ENCODE assay signal across 23 mouse cellular contexts in genomic region chr3:30876709-30877108, GRCm38 (mm10).
"Had no signal": no experiment of that assay in that cellular context is flagged by ENCODE, and none has a peak within 500 bp of the region (broad histone marks: within the 10 kb centered on the region; RNA-seq: fewer than 3 reads in every experiment).

No protein-coding gene starts in this region.

- H3K9me3 ChIP-seq: limb, embryonic 12.5 days; limb, embryonic 15.5 days; megakaryocyte, embryonic 14.5 days; midbrain, embryonic 10.5 days; midbrain, embryonic 13.5 days; neural tube, embryonic 12.5 days; stomach, embryonic 15.5 days had no signal

- H3K4me2 ChIP-seq: limb, embryonic 12.5 days; limb, embryonic 15.5 days; liver, embryonic 11.5 days; lung, embryonic 14.5 days; midbrain, embryonic 13.5 days; neural tube, embryonic 12.5 days; stomach, embryonic 15.5 days had no signal

- H3K4me3 ChIP-seq: limb, embryonic 12.5 days; limb, embryonic 15.5 days; megakaryocyte, embryonic 14.5 days; midbrain, embryonic 10.5 days; midbrain, embryonic 13.5 days; neural tube, embryonic 12.5 days; stomach, embryonic 15.5 days had no signal

- H3K4me1 ChIP-seq: limb, embryonic 12.5 days; limb, embryonic 15.5 days; megakaryocyte, embryonic 14.5 days; midbrain, embryonic 10.5 days; midbrain, embryonic 13.5 days; neural tube, embryonic 12.5 days; stomach, embryonic 15.5 days had no signal

- ATAC-seq: liver, postnatal 0 days; lung, postnatal 0 days; midbrain, embryonic 13.5 days; midbrain, embryonic 16.5 days had no signal

- H3K36me3 ChIP-seq: limb, embryonic 12.5 days; limb, embryonic 15.5 days; midbrain, embryonic 10.5 days; midbrain, embryonic 13.5 days; neural tube, embryonic 12.5 days; stomach, embryonic 15.5 days had no signal

- H3K27me3 ChIP-seq: limb, embryonic 12.5 days; limb, embryonic 15.5 days; midbrain, embryonic 13.5 days; neural tube, embryonic 12.5 days; stomach, embryonic 15.5 days had no signal

- DNase-seq: kidney, adult 2 months; kidney, postnatal 25 days; left cerebral cortex, postnatal 4 days; liver, postnatal 0 days; lung, embryonic 14.5 days; retina, postnatal 1 day; right cerebral cortex, postnatal 25 days; spleen, adult 18-20 months; thymus, adult 18-20 months; thymus, postnatal 36 days had no signal

- H3K9ac ChIP-seq: limb, embryonic 12.5 days; limb, embryonic 15.5 days; liver, embryonic 14.5 days; liver, postnatal 0 days; lung, embryonic 14.5 days; midbrain, embryonic 13.5 days; neural tube, embryonic 12.5 days; stomach, embryonic 15.5 days had no signal

- H3K27ac ChIP-seq: kidney, postnatal 0 days; limb, embryonic 12.5 days; limb, embryonic 15.5 days; liver, embryonic 14.5 days; macrophage; midbrain, embryonic 10.5 days; midbrain, embryonic 13.5 days; neural tube, embryonic 12.5 days; stomach, embryonic 15.5 days had no signal
